Mouse (Mus musculus) limb, embryonic 14.5 days (tissue): ENCODE results near the gene Rnf212b. TPM values are rescaled to one million over a fixed set of nuclear protein-coding genes. Genes with fewer than 3 reads are reported as not detected.

Experiments used
- ATAC-seq: fragments of 200-750 bp; cut with Nextera tagmentation; 2 replicates; pipeline ENCODE4 v1.8.0; 2017; ENCODE audit warnings: low read depth, moderate number of reproducible peaks, moderate TSS enrichment; ENCODE audit not compliant: low FRiP score
- DNase-seq: peaks from one replicate; pipeline ENCODE4 v3.0.0-alpha.2; 2015; ENCODE audit warnings: low spot score
- H3K27ac ChIP-seq: fragments of 300-500 bp; sonication (generic); replicated peaks from 2 replicates; pipeline ENCODE4 v1.5.1; 2014; ENCODE audit warnings: low read depth, mild to moderate bottlenecking, low read length, moderate library complexity, mixed read lengths
- H3K27me3 ChIP-seq: fragments of 300-500 bp; sonication (generic); 2 replicates; pipeline ENCODE4 v1.6.1; 2014; ENCODE audit warnings: low read length, mixed read lengths; ENCODE audit not compliant: control insufficient read depth, insufficient read depth
- H3K36me3 ChIP-seq: fragments of 300-500 bp; sonication (generic); 2 replicates; pipeline ENCODE4 v1.6.1; 2014; ENCODE audit warnings: mild to moderate bottlenecking, low read length, moderate library complexity, mixed read lengths; ENCODE audit not compliant: control insufficient read depth, insufficient read depth
- H3K4me1 ChIP-seq: fragments of 300-500 bp; sonication (generic); 2 replicates; pipeline ENCODE4 v1.6.1; 2014; ENCODE audit warnings: antibody characterized with exemption, low read length, mixed read lengths; ENCODE audit not compliant: control insufficient read depth, insufficient read depth
- H3K4me2 ChIP-seq: fragments of 300-500 bp; sonication (generic); replicated peaks from 2 replicates; pipeline ENCODE4 v1.6.1; 2014; ENCODE audit warnings: low read depth, mild to moderate bottlenecking, low read length, moderate library complexity; ENCODE audit not compliant: severe bottlenecking
- H3K4me3 ChIP-seq: fragments of 300-500 bp; sonication (generic); replicated peaks from 2 replicates; pipeline ENCODE4 v1.5.1; 2014; ENCODE audit warnings: low read length
- H3K9ac ChIP-seq: fragments of 300-500 bp; sonication (generic); 2 replicates; pipeline ENCODE4 v1.6.1; 2014; ENCODE audit warnings: mild to moderate bottlenecking, low read depth, low read length, moderate library complexity; ENCODE audit not compliant: severe bottlenecking
- H3K9me3 ChIP-seq: fragments of 300-500 bp; sonication (generic); 2 replicates; pipeline ENCODE4 v1.6.1; 2016; ENCODE audit warnings: low read length; ENCODE audit not compliant: control insufficient read depth
- POLR2A ChIP-seq: fragments of 200-500 bp; IDR thresholded peaks from 2 replicates; pipeline ENCODE4 v1.8.0; 2012; ENCODE audit warnings: inconsistent platforms, mild to moderate bottlenecking, moderate library complexity, borderline replicate concordance; ENCODE audit not compliant: insufficient read depth, insufficient read length; ENCODE audit errors: extremely low read depth
- WGBS: fragments of 180-500 bp; shearing (Covaris S2); extraction: QIAGEN DNeasy Blood & Tissue Kit; methylation state at CpG from one replicate; pipeline ENCODE4 v1.1.7; 2014; 5-methylcytosine and 5-hydroxymethylcytosine counted together
- polyA plus RNA-seq, 2 experiments: library from polyadenylated mRNA; depleted of rRNA in 1 of 2; stranded (reverse) in 1 of 2; unstranded in 1 of 2; fragments of >200 nt; fragmentation: Nextera tagmentation in 1 of 2; extraction: Ambion mirVana in 1 of 2; gene quantifications; 2 replicates each; pipeline versions ENCODE4 v1.2.1 to v1.2.3; 2012 to 2014

Rnf212b gene
- polyA plus RNA-seq, 2 experiments = not detected

DNA sequence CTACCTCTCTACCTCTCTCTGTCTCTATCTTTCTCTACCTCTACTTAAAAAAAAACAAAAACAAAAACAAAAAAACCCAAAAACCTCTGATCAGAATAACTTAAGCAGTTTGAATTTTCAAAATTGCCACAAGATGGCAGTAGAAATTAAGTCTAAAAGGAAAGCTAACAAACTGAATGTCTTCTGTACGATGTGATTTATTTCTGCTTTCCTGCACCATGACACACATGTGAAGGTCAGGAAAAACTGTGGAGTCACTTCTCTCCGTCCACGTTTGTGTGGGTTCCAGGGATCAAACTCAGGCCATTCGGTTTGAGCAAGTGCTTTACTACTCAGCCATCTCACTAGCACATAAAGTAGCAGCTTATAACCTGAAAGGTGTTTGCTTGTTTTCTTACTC lies 29.5 kb downstream of the Rnf212b start:
- Histone ChIP-seq H3K27me3 (no peaks in the 10 kb centered on the region), H3K4me3 (no peak overlapping the region), H3K9ac (no peak overlapping the region), H3K4me1 (no peaks in the 10 kb centered on the region), H3K36me3 (no peaks in the 10 kb centered on the region), H3K9me3 (no peaks in the 10 kb centered on the region), H3K4me2 (no peak overlapping the region), H3K27ac (no peak overlapping the region)
- ATAC-seq (no peak), DNase-seq (peak; percentile 78)
- WGBS = 4% methylated on average over 4 of the region's 4 CpGs
- no peak for TF ChIP-seq POLR2A

DNA sequence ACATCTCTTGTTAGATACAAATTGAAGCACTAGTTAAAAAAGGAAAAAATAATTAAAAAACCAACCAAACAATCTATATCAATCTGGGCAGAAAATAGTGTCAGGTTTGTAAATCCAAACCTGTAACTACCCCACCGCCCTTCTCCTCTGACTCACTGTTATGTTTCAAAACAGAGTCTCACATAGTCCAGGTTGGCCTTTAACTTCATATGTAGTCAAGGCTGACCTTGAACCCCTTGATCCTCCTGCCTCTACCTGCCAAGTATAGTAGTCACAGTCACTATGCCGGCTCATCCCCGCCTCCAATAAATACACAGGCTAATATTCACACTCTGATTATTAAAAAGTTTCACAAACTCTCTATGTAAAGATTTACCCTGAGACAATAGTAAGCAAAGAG lies 41.8 kb downstream of the Rnf212b start:
- Histone ChIP-seq H3K27ac (no peak overlapping the region), H3K4me1 (no peaks in the 10 kb centered on the region), H3K9ac (no peak overlapping the region), H3K9me3 (no peaks in the 10 kb centered on the region), H3K27me3 (no peaks in the 10 kb centered on the region), H3K4me2 (no peak overlapping the region), H3K36me3 (peaks cover 34% of the 10 kb centered on the region), H3K4me3 (no peak overlapping the region)
- DNase-seq (no peak), ATAC-seq (no peak)
- TF ChIP-seq POLR2A = no peak
- WGBS = 94% methylated on average over 3 of the region's 3 CpGs

DNA sequence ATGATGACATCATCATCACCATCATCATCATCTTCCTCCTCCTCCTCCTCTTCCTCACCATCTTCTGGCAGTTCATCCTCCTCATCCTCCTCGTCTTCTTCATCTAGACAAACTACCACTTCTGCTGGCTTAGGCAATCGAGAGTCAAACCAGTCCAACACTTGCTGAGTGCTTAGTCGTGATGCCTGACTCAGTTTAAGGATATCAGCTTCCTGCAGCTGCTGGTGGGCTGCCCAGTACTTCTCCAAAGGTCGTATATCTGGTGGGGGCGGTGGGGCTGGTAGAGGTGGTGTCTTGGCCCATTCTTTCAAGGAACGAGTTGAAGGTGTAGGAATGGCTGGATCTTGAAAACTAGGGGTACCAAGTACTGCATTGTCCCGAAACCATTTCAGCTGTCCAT lies 42.8 kb downstream of the Rnf212b start:
- Histone ChIP-seq H3K27me3 (no peaks in the 10 kb centered on the region), H3K9ac (no peak overlapping the region), H3K4me1 (no peaks in the 10 kb centered on the region), H3K9me3 (no peaks in the 10 kb centered on the region), H3K27ac (no peak overlapping the region), H3K4me3 (no peak overlapping the region), H3K4me2 (no peak overlapping the region), H3K36me3 (peaks cover 34% of the 10 kb centered on the region)
- DNase-seq (no peak), ATAC-seq (no peak)
- 81% methylated on average over 7 of the region's 7 CpGs for WGBS
- no peak for TF ChIP-seq POLR2A

DNA sequence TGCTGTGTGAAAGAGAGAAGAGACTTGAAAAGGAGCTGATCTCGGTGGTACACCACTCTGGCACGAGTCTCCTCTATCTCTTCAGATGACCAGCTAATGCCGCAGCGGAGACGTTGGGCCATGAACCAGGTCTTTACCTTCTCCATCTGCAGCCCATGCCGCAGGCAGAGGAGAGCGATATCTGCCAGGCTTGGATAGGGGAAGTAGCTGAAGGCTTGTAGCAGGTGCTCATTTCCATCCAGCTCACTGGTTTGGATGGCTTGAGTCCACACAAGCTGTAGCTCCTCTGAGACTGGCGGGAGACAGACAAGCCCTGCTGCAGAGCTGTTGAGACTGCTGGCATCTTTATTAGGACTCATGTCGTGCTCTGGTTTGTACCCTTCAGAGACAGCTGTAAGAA lies 44.0 kb downstream of the Rnf212b start:
- no peaks in the 10 kb centered on the region for H3K4me1 ChIP-seq
- H3K36me3 ChIP-seq = peaks cover 34% of the 10 kb centered on the region
- H3K9ac ChIP-seq = no peak overlapping the region
- H3K27me3 ChIP-seq = no peaks in the 10 kb centered on the region
- H3K4me3 ChIP-seq = no peak overlapping the region
- H3K4me2 ChIP-seq = no peak overlapping the region
- no peaks in the 10 kb centered on the region for H3K9me3 ChIP-seq
- ATAC-seq (no peak), DNase-seq (no peak)
- H3K27ac ChIP-seq = no peak overlapping the region
- WGBS = 90% methylated on average over 9 of the region's 9 CpGs
- no peak for TF ChIP-seq POLR2A

DNA sequence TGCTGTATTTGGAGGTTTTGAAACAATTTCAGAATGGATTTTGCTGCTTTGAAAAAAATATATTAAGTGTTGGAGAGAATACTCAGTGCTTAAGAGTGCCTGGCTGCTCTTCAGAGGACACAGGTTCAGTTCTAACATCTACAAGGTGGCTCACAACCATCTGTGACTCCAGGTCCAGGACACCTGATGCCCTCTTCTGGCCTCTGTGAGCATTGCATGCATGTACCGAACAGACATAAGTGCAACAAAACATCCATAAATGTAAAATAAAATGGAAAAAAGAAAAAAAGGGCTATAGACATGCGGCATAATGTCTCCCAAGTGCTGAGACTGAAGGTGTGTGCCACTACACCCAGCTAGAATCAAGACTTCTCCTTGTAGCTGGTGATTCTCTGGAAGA lies 46.6 kb downstream of the Rnf212b start:
- Histone ChIP-seq H3K4me2 (no peak overlapping the region), H3K27ac (no peak overlapping the region), H3K9me3 (no peaks in the 10 kb centered on the region), H3K9ac (no peak overlapping the region), H3K4me3 (no peak overlapping the region), H3K4me1 (no peaks in the 10 kb centered on the region; the same call in 1 of the 2 replicates), H3K27me3 (no peaks in the 10 kb centered on the region), H3K36me3 (peaks cover 24% of the 10 kb centered on the region)
- TF ChIP-seq POLR2A = no peak
- WGBS = 37% methylated on average over 2 of the region's 2 CpGs
- DNase-seq (no peak), ATAC-seq (no peak)
